In the genomic region with DNA sequence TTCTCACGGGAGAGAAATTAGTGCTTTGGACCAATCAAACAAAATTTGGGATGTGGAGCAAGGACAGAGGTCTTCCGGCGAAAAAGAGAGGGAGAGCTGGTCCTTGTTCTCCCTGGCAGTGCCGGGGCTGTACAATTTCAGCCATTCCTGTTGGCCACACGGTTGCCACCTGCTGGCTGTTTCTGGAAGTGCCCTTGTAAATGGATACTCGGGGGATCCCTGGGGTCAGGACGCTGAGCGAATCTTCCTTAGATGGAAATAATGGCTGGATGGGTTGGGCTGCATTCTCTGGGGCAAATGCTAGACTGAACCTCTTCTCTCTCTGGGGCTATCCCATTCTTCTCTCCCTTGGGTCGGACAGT, we compare ENCODE assay signal across 8 mouse cellular contexts. TPM values are rescaled to one million over a fixed set of nuclear protein-coding genes. Genes with fewer than 3 reads are reported as not detected.
DNase-seq lines count a peak whose midpoint lies in the region; ATAC-seq lines count a peak whose summit lies in the region.

No protein-coding gene starts in this region.

- peak; percentile 81 for ATAC-seq in hindbrain, embryonic 12.5 days (ENCODE audit: low FRiP score)

- H3K27ac ChIP-seq in hindbrain, embryonic 12.5 days: 0 out of 2 replicates have a peak overlapping the region, but pooled peaks have one; percentile 57

- under 1% methylated on average over 9 of the region's 9 CpGs for WGBS in hindbrain, embryonic 12.5 days

- H3K9ac ChIP-seq in hindbrain, embryonic 12.5 days: peak overlapping the region; percentile 74

- peak; percentile 68 for DNase-seq in Muller cell, postnatal 12 days (ENCODE audit: inconsistent ontology term)
- DNase-seq in cerebellum, adult 9-11 months: peak; percentile 88
- DNase-seq in frontal cortex, postnatal 10 days (ENCODE audit: low spot score in 2 of 2): peak; percentile 58 to 85
- DNase-seq in layer of hippocampus, postnatal 14 days (ENCODE audit: low spot score in 2 of 2): peak; percentile 86 to 89
- DNase-seq in lung, postnatal 14 days: peak; percentile 92
- peak; percentile 57 for DNase-seq in retina, adult 2 months (ENCODE audit: low read depth, low spot score)
- DNase-seq in thymus, postnatal 25 days: peak; percentile 92

- H3K36me3 ChIP-seq in hindbrain, embryonic 12.5 days: no peaks in the 10 kb centered on the region

- peaks cover 16% of the 10 kb centered on the region; the same call in 1 of the 2 replicates for H3K27me3 ChIP-seq in hindbrain, embryonic 12.5 days

- H3K9me3 ChIP-seq in hindbrain, embryonic 12.5 days (replicated peaks): no peaks in the 10 kb centered on the region

- H3K4me3 ChIP-seq in hindbrain, embryonic 12.5 days: peak overlapping the region; percentile 52

- H3K4me1 ChIP-seq in hindbrain, embryonic 12.5 days: peaks cover 5% of the 10 kb centered on the region; the same call in 1 of the 2 replicates

- H3K4me2 ChIP-seq in hindbrain, embryonic 12.5 days (replicated peaks): peak overlapping the region; percentile 99

RNA-seq across cellular contexts. Expression of a gene that starts 1.0 kb away (rescaled TPM):
- polyA plus RNA-seq in hindbrain, embryonic 12.5 days (2016; fragmentation: Nextera tagmentation; extraction: Ambion mirVana): 10.8 and 14.3 TPM in 2 replicates
- 10 to 100 TPM; 18.4 to 21.5 TPM for total RNA-seq in layer of hippocampus, postnatal 14 days (2021)

RNA-seq across cellular contexts. Expression of a gene that starts 24.3 kb away (rescaled TPM):
- polyA plus RNA-seq in hindbrain, embryonic 12.5 days (2016; fragmentation: Nextera tagmentation; extraction: Ambion mirVana): 3,674 and 3,736 TPM in 2 replicates
- total RNA-seq in layer of hippocampus, postnatal 14 days (2021): 1,000 to 10,000 TPM; 1,675 to 1,723 TPM

RNA-seq across cellular contexts. Expression of a gene that starts 36.2 kb away (rescaled TPM):
- 47.2 and 51.6 TPM in 2 replicates for polyA plus RNA-seq in hindbrain, embryonic 12.5 days (2016; fragmentation: Nextera tagmentation; extraction: Ambion mirVana)
- total RNA-seq in layer of hippocampus, postnatal 14 days (2021): 10 to 100 TPM; 37.4 to 38.5 TPM

Comparison
In these comparisons a context has a peak if more than half of its experiments do, and no peak if none do; other contexts are left out.
1. Peak in every context shown above with its lines: DNase-seq, ATAC-seq, H3K4me3 ChIP-seq and H3K27ac ChIP-seq.